Mouse (Mus musculus) T-cell, adult 2 months (primary cell): Measurements from ENCODE around the gene Usb1.

Experiments used
- DNase-seq: peaks from one replicate; pipeline ENCODE4 v3.0.0; 2022; ENCODE audit warnings: low spot score

The Usb1 gene

GRCm38 (mm10) chr8:95335706-95336105 lies 3.6 kb downstream of the Usb1 start:
- DNase-seq, result no peak

- DNase-seq, result no peak
Measured at GRCm38 (mm10) chr8:95336363-95336762, 4.3 kb downstream of the Usb1 start.

GRCm38 (mm10) chr8:95341721-95342120 lies 9.6 kb downstream of the Usb1 start:
- DNase-seq, result no peak

- no peak for DNase-seq
Measured at GRCm38 (mm10) chr8:95344668-95345067, 12.6 kb downstream of the Usb1 start.

GRCm38 (mm10) chr8:95346643-95347545 lies 14.8 kb downstream of the Usb1 start:
- DNase-seq, result peak; percentile 44

- no peak for DNase-seq
Measured at GRCm38 (mm10) chr8:95348356-95348755, 16.3 kb downstream of the Usb1 start.

GRCm38 (mm10) chr8:95348811-95349630 lies 16.9 kb downstream of the Usb1 start:
- DNase-seq, result peak; percentile 37

GRCm38 (mm10) chr8:95351461-95351860 lies 19.4 kb downstream of the Usb1 start:
- no peak for DNase-seq

GRCm38 (mm10) chr8:95352151-95352870 lies 20.2 kb downstream of the Usb1 start, which contains the start of gene Mmp15:
Gene Mmp15 (plus strand): TSS chr8:95352268.
- peak; percentile 6 for DNase-seq

- peak; percentile 8 for DNase-seq
Measured at GRCm38 (mm10) chr8:95352871-95353866, 21.1 kb downstream of the Usb1 start.

- DNase-seq, result no peak
Measured at GRCm38 (mm10) chr8:95354606-95355005, 22.5 kb downstream of the Usb1 start.

GRCm38 (mm10) chr8:95358550-95359411 lies 26.7 kb downstream of the Usb1 start:
- no peak for DNase-seq

GRCm38 (mm10) chr8:95360181-95361015 lies 28.3 kb downstream of the Usb1 start:
- no peak for DNase-seq

- DNase-seq, result no peak
Measured at GRCm38 (mm10) chr8:95361016-95361341, 28.9 kb downstream of the Usb1 start.

- no peak for DNase-seq
Measured at GRCm38 (mm10) chr8:95362272-95362671, 30.2 kb downstream of the Usb1 start.

- DNase-seq, result no peak
Measured at GRCm38 (mm10) chr8:95363849-95364248, 31.8 kb downstream of the Usb1 start.

GRCm38 (mm10) chr8:95369581-95370326 lies 37.7 kb downstream of the Usb1 start:
- peak; percentile 54 for DNase-seq

GRCm38 (mm10) chr8:95373389-95374002 lies 41.4 kb downstream of the Usb1 start:
- no peak for DNase-seq
